Mouse (Mus musculus): ENCODE measurements around the gene Cacna1s. TPM values are rescaled to one million over a fixed set of nuclear protein-coding genes. Genes with fewer than 3 reads are reported as not detected.

Gene Cacna1s
- polyA plus RNA-seq, 1 experiment from 2014 or later, result 0.60 TPM

DNA sequence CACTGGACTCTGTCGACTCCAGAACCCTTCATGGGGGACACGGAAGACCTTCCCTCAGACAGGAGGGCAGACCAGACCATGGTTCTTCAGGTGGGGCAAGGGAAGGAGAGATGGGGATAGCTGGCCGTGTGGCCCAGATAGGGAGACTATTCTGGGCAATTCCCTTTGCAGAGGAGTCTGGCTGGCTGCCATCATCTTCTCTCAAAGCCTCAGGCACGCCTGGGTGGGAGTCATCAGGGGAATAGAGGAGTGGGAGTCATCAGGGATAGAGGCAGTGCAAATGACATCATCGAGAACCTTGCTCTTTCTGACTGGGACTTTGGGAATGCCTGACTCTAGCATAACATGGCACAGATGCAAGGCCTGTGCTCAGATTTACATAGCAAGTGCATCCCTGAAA is 11.4 kb downstream of the Cacna1s start:
- Histone ChIP-seq H3K27ac (ENCODE audit: low read length) (no peak overlapping the region), H3K36me3 (ENCODE audit: control insufficient read depth, insufficient read depth) (no peaks in the 10 kb centered on the region), H3K27me3 (ENCODE audit: control insufficient read depth, insufficient read depth, low read depth, low read length) (no peaks in the 10 kb centered on the region), H3K9ac (ENCODE audit: low read depth, low read length) (no peak overlapping the region), H3K4me1 (ENCODE audit: control insufficient read depth, low read depth, low read length) (no peaks in the 10 kb centered on the region), H3K4me2 (ENCODE audit: low read depth, low read length) (no peak overlapping the region), H3K4me3 (ENCODE audit: low read depth, low read length) (no peak overlapping the region), H3K9me3 (replicated peaks; ENCODE audit: control insufficient read depth, low read length) (no peaks in the 10 kb centered on the region)
- 38% methylated on average over 5 of the region's 5 CpGs for WGBS (ENCODE audit: insufficient replicate concordance)
- ATAC-seq (ENCODE audit: low read depth), result no peak

DNA sequence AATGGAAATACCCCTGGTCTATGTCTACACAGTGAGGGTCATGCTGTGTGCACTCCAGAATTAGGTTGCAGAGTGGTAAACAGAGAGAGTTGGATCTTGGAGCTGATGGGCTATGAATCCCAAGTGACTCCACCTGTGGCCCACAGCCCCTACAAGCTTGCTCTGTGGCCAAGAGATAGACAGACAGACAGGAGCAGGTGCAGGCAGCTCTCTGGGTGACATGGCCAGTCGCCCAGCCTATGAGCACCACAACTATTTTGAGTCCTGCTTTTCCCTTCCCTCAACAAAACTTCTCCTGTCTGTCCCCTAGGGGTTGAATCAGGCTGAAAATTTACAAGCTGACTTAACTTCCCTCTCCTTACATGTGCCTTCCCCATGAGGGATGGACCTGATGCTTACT is 14.1 kb downstream of the Cacna1s start:
- Histone ChIP-seq H3K27ac (ENCODE audit: low read length) (no peak overlapping the region), H3K27me3 (ENCODE audit: control insufficient read depth, insufficient read depth, low read depth, low read length) (no peaks in the 10 kb centered on the region)
- 22% methylated on average over 1 of the region's 1 CpGs for WGBS (ENCODE audit: insufficient replicate concordance)

DNA sequence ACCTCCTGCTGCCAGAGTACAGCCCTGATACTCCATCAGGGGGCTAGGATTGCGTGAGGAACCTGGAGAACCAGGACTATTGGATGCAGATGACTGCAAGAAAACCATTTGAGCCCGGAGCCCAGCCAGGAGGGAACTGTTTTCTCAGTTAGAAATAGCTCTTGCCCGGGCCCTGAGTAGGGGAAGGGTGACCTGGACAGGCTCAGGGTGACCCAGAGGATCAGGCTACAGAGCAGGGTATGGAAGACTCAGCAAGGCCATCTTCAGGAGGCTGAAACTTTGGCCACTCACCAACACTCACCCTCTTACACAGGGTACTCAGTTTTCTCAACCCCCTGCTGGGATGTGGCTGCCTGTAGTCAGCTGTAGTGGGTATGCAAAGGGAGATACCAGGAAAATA is 15.0 kb downstream of the Cacna1s start:
- Histone ChIP-seq H3K27ac (ENCODE audit: low read length) (no peak overlapping the region), H3K9me3 (replicated peaks; ENCODE audit: control insufficient read depth, low read length) (no peaks in the 10 kb centered on the region), H3K4me3 (ENCODE audit: low read depth, low read length) (no peak overlapping the region), H3K27me3 (ENCODE audit: control insufficient read depth, insufficient read depth, low read depth, low read length) (no peaks in the 10 kb centered on the region), H3K9ac (ENCODE audit: low read depth, low read length) (no peak overlapping the region), H3K4me2 (ENCODE audit: low read depth, low read length) (no peak overlapping the region), H3K36me3 (ENCODE audit: control insufficient read depth, insufficient read depth) (no peaks in the 10 kb centered on the region), H3K4me1 (ENCODE audit: control insufficient read depth, low read depth, low read length) (no peaks in the 10 kb centered on the region)
- WGBS (ENCODE audit: insufficient replicate concordance), result 42% methylated on average over 3 of the region's 3 CpGs
- no peak for ATAC-seq (ENCODE audit: low read depth)

More for the DNA sequence above, 14.1 kb downstream of the Cacna1s start:
- Histone ChIP-seq H3K36me3 (ENCODE audit: control insufficient read depth, insufficient read depth) (no peaks in the 10 kb centered on the region), H3K4me2 (ENCODE audit: low read depth, low read length) (no peak overlapping the region), H3K9ac (ENCODE audit: low read depth, low read length) (no peak overlapping the region), H3K4me3 (ENCODE audit: low read depth, low read length) (no peak overlapping the region), H3K4me1 (ENCODE audit: control insufficient read depth, low read depth, low read length) (no peaks in the 10 kb centered on the region), H3K9me3 (replicated peaks; ENCODE audit: control insufficient read depth, low read length) (no peaks in the 10 kb centered on the region)
- no peak for ATAC-seq (ENCODE audit: low read depth)

DNA sequence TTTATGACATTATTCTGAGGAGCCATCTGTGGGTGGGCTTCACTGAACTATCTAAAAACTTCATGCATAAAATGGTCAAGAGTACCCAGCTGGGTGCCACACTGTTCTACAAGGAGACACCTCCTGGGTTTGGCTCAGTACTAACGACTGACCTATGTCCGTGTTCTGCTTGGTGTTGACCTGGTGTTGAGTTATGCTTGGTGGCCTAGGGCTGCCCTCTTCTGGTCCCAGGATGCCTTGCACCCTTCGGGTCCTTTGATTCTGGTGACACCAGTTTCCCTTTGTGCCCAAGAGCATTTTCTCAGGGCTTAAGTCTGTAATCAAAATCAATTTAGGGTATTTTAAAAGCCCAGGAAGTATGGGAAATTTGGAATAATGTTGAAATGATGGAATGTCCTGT is 23.5 kb downstream of the Cacna1s start:
- ATAC-seq (ENCODE audit: low read depth), result no peak
- WGBS (ENCODE audit: insufficient replicate concordance), result 5% methylated on average over 3 of the region's 3 CpGs
- Histone ChIP-seq H3K4me2 (ENCODE audit: low read depth, low read length) (no peak overlapping the region), H3K9ac (ENCODE audit: low read depth, low read length) (no peak overlapping the region), H3K27ac (ENCODE audit: low read length) (no peak overlapping the region), H3K4me3 (ENCODE audit: low read depth, low read length) (no peak overlapping the region), H3K9me3 (replicated peaks; ENCODE audit: control insufficient read depth, low read length) (no peaks in the 10 kb centered on the region), H3K36me3 (ENCODE audit: control insufficient read depth, insufficient read depth) (no peaks in the 10 kb centered on the region), H3K4me1 (ENCODE audit: control insufficient read depth, low read depth, low read length) (no peaks in the 10 kb centered on the region), H3K27me3 (ENCODE audit: control insufficient read depth, insufficient read depth, low read depth, low read length) (no peaks in the 10 kb centered on the region)

DNA sequence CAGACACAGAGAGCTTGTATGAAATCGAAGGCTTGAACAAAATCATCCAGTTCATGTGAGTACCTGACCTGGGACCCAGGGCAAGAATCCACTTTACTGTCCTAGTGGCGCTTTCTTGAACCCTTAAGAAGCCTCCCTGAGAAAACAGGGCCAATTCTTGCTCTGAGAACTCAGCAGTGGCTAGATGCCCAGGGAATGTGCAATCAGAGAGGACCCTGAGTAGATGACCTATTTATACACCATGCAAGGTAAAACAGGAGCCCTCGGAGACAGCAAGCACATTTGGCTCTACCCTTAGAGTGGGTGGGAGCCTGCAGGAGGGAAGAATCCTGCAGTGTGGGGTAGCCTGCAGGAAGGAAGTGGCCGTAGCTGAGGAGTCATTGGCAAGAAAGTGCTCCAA is 25.1 kb downstream of the Cacna1s start:
- no peak overlapping the region for H3K9ac ChIP-seq (ENCODE audit: low read depth, low read length)

DNA sequence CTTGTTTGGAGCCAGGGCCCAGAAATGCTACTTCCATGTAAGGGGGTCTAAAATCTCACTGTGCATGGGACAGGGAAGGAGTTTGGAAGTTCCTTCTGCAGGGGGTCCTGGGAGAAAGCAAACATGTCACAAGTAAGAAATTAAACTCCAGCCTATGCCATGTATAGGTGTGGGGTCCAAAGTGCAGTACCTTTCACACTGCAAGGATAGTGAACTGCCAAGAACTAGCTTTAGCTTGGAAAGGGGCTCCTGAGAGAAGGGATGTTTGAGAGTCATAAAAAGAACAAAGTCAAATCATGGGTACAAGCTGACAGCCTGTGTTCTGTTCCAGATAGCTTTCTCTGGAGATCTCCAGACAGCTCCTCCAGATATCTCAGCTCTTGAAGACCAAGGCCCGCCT is 28.6 kb downstream of the Cacna1s start:
- Histone ChIP-seq H3K27me3 (ENCODE audit: control insufficient read depth, insufficient read depth, low read depth, low read length) (no peaks in the 10 kb centered on the region), H3K4me2 (ENCODE audit: low read depth, low read length) (no peak overlapping the region), H3K4me3 (ENCODE audit: low read depth, low read length) (no peak overlapping the region), H3K9ac (ENCODE audit: low read depth, low read length) (no peak overlapping the region), H3K27ac (ENCODE audit: low read length) (no peak overlapping the region), H3K36me3 (ENCODE audit: control insufficient read depth, insufficient read depth) (no peaks in the 10 kb centered on the region), H3K9me3 (replicated peaks; ENCODE audit: control insufficient read depth, low read length) (no peaks in the 10 kb centered on the region), H3K4me1 (ENCODE audit: control insufficient read depth, low read depth, low read length) (no peaks in the 10 kb centered on the region)
- 55% methylated on average over 1 of the region's 1 CpGs for WGBS (ENCODE audit: insufficient replicate concordance)
- no peak for ATAC-seq (ENCODE audit: low read depth)

More for the DNA sequence above, 25.1 kb downstream of the Cacna1s start:
- Histone ChIP-seq H3K4me1 (ENCODE audit: control insufficient read depth, low read depth, low read length) (no peaks in the 10 kb centered on the region), H3K27ac (ENCODE audit: low read length) (no peak overlapping the region), H3K4me2 (ENCODE audit: low read depth, low read length) (no peak overlapping the region), H3K9me3 (replicated peaks; ENCODE audit: control insufficient read depth, low read length) (no peaks in the 10 kb centered on the region), H3K27me3 (ENCODE audit: control insufficient read depth, insufficient read depth, low read depth, low read length) (no peaks in the 10 kb centered on the region), H3K4me3 (ENCODE audit: low read depth, low read length) (no peak overlapping the region), H3K36me3 (ENCODE audit: control insufficient read depth, insufficient read depth) (no peaks in the 10 kb centered on the region)
- 39% methylated on average over 4 of the region's 4 CpGs for WGBS (ENCODE audit: insufficient replicate concordance)
- no peak for ATAC-seq (ENCODE audit: low read depth)

DNA sequence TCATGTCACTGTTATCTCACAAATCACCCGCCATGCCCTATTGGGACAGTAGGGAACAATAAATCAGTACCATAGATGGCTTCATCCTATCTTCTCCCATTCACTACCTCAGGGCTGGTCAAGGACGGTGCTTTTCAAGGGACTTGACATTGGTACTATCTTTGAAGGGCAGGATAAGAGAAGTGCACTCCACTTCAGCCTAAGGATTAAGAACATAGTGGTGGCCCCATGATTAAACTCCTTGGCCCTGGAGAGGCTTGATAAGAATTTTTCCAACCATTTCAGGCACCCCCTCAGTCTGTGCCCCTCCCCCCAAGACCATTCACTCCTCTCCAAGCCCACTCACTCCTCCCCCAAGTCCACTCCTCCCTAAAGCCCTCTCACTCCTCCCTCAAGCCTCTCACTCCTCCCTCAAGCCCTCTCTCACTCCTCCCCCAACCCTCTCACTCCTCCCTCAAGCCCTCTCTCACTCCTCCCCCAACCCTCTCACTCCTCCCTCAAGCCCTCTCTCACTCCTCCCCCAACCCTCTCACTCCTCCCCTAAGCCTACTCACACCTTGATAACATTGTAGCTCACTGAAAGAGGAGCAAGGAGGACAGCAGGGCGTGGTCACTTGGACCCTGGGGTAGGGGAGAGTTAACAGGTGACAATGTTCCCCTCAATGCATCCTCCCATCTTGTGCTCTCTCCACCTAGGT is 33.6 kb downstream of the Cacna1s start:
- ATAC-seq (ENCODE audit: low read depth), result no peak
- H3K4me2 ChIP-seq (ENCODE audit: low read depth, low read length), result no peak overlapping the region
- no peaks in the 10 kb centered on the region for H3K9me3 ChIP-seq (replicated peaks; ENCODE audit: control insufficient read depth, low read length)
- H3K4me1 ChIP-seq (ENCODE audit: control insufficient read depth, low read depth, low read length), result no peaks in the 10 kb centered on the region
- H3K27ac ChIP-seq (ENCODE audit: low read length), result no peak overlapping the region
- H3K27me3 ChIP-seq (ENCODE audit: control insufficient read depth, insufficient read depth, low read depth, low read length), result no peaks in the 10 kb centered on the region
- no peak overlapping the region for H3K9ac ChIP-seq (ENCODE audit: low read depth, low read length)
- 39% methylated on average over 3 of the region's 3 CpGs for WGBS (ENCODE audit: insufficient replicate concordance)
- H3K4me3 ChIP-seq (ENCODE audit: low read depth, low read length), result no peak overlapping the region
- no peaks in the 10 kb centered on the region for H3K36me3 ChIP-seq (ENCODE audit: control insufficient read depth, insufficient read depth)

DNA sequence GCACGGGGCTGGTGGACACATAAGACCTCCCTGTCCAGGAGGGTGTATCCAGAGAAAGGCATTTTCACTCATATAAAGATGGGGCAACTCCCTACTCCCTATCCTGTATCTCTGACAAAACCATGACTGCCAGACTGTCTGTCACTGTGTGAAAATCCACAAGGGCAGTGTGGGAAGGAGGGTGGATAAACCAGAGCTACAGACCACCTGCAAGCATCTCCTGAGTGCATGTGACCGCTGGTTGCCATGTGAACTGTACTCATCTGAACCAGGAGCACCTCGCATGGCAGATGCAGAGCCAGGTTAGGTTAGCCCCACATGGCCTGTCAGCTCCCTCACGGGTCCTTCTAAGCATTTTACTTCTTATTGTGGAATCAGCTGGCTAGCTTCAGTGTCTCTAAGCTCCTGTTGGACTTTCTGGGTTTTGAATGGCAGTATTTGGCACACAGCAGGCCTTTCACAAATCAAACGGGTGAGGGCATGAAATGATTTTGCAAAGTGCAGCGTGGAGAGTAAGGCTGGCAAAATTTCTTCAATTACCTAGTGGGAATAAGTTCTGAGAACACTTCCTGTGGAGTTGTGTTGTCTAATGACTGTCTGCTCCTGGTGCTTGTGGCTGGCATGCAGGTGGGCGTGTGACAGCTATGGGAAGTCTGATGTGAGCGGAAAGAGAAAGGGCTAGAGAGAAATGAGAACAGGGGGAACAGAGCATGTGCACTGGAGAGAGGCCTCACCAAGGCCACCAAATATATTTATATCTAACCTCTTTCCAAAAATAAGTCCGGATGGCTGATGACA is 37.0 kb downstream of the Cacna1s start:
- H3K9me3 ChIP-seq (replicated peaks; ENCODE audit: control insufficient read depth, low read length), result no peaks in the 10 kb centered on the region
- no peaks in the 10 kb centered on the region for H3K27me3 ChIP-seq (ENCODE audit: control insufficient read depth, insufficient read depth, low read depth, low read length)
- no peak overlapping the region for H3K4me2 ChIP-seq (ENCODE audit: low read depth, low read length)
- ATAC-seq (ENCODE audit: low read depth), result no peak
- H3K9ac ChIP-seq (ENCODE audit: low read depth, low read length), result no peak overlapping the region
- 58% methylated on average over 9 of the region's 9 CpGs for WGBS (ENCODE audit: insufficient replicate concordance)
- H3K4me1 ChIP-seq (ENCODE audit: control insufficient read depth, low read depth, low read length), result no peaks in the 10 kb centered on the region
- H3K4me3 ChIP-seq (ENCODE audit: low read depth, low read length), result no peak overlapping the region
- no peaks in the 10 kb centered on the region for H3K36me3 ChIP-seq (ENCODE audit: control insufficient read depth, insufficient read depth)
- no peak overlapping the region for H3K27ac ChIP-seq (ENCODE audit: low read length)

DNA sequence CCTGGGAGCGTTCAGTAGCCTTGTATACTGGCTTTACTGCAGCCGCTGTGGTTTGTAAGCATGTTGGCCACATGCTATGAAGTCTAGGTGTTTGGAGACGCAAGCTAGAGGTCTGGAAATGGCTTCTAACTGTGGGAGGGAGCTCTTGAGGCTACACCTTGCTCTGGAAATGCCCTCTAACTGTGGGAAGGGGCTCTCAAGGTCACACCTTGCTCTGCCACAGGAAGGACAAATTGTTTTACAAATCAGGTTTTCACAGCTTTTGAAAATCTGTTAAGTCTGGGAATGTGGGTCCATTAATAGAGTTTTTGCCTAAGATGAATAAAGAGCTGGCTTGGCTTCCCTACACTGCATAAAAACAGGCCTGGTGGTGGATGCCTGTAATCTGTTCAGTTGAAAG is 41.2 kb downstream of the Cacna1s start:
- Histone ChIP-seq H3K4me3 (ENCODE audit: low read depth, low read length) (no peak overlapping the region), H3K27me3 (ENCODE audit: control insufficient read depth, insufficient read depth, low read depth, low read length) (no peaks in the 10 kb centered on the region), H3K4me2 (ENCODE audit: low read depth, low read length) (no peak overlapping the region), H3K36me3 (ENCODE audit: control insufficient read depth, insufficient read depth) (no peaks in the 10 kb centered on the region), H3K9me3 (replicated peaks; ENCODE audit: control insufficient read depth, low read length) (no peaks in the 10 kb centered on the region), H3K4me1 (ENCODE audit: control insufficient read depth, low read depth, low read length) (no peaks in the 10 kb centered on the region), H3K9ac (ENCODE audit: low read depth, low read length) (no peak overlapping the region), H3K27ac (ENCODE audit: low read length) (no peak overlapping the region)
- ATAC-seq (ENCODE audit: low read depth), result no peak
- WGBS (ENCODE audit: insufficient replicate concordance), result 46% methylated on average over 3 of the region's 3 CpGs
